Mouse (Mus musculus): ENCODE measurements around the gene Cd200r3. TPM values are rescaled to one million over a fixed set of nuclear protein-coding genes. Genes with fewer than 3 reads are reported as not detected.

Gene Cd200r3
- under 1 TPM in 1 of 2 experiments, not detected in 1; 0.25 TPM for total RNA-seq (2021)
- long read RNA-seq, experiment 1 = 0 reads
- long read RNA-seq, experiment 2 = 0 reads

DNA sequence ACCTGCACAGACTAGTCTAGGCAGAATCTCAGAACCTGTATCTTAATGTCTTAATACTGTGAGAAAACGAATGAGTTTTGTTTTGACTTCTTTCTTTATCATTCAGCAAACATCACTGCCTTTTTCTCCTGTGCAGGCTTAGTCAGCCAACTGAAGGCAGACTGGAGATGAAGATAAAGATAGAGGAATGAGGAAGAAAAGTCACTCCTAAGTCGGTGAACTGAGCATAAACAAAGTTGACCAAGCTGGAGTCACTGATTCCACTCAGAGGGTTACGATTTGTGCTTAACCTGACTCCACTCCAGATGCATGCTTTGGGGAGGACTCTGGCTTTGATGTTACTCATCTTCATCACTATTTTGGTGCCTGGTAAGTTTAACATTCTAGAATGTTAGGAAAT, at the start of gene Cd200r3:
Cd200r3 (plus strand) TSS at position 211 of the 400 bp plus-strand sequence.
- no peak for DNase-seq
- intact Hi-C loops (cut with DNase I; ENCODE audit: low total_unique reads) = no loop called here

DNA sequence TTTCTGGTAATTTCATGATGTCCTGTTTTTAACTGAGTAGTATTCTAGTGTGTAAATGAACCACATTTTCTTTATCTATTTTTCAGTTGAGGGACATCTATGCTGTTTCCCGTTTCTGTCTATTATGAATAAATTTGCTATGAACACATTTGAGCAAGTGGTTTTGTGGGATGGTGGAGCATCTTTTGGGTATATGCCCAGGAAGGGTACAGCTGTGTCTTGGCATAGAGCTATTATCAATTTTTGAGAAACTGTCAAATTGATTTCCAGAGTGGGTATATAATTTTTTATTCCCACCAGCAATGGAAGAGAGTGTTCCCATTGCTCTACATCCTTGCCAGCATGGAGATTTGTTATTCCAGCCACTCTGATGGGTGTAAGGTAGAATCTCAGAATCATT, 11.5 kb upstream of the Cd200r3 start:
- intact Hi-C loops (cut with DNase I; ENCODE audit: low total_unique reads) = no loop called here
- no peak for DNase-seq

DNA sequence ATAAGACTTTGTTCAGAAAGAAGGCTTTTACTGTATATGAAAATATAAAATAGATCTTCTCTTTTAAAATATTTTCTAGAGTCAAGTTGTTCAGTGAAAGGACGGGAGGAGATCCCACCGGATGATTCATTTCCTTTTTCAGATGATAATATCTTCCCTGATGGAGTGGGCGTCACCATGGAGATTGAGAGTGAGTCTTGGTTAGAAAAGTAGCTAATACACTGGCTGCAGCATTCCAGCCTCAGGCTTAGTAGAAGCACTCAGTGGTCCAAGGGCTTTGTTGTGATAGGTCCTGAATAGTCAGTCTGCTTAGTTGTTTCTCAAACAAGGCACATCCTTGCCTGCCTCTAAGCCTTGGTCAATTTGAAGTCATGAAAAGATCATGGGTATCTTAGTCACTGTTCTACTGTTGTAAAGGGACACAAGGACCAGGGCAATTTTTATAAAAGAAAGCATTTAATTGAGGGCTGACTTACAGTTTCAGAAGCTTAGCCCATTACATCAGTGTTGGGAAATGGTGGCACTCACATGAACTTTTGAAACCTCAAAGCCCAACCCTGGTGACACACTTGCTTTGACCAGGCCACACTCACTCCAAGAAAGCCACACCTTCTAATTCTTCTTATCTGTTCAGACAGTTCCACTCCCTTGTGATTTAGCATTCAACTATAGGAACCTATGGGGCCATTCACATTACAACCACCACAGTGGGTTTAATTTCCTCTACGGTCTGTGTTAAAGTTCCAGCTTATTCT, 8.1 kb downstream of the Cd200r3 start:
- intact Hi-C loops (cut with DNase I; ENCODE audit: low total_unique reads) = no loop called here
- DNase-seq = no peak

DNA sequence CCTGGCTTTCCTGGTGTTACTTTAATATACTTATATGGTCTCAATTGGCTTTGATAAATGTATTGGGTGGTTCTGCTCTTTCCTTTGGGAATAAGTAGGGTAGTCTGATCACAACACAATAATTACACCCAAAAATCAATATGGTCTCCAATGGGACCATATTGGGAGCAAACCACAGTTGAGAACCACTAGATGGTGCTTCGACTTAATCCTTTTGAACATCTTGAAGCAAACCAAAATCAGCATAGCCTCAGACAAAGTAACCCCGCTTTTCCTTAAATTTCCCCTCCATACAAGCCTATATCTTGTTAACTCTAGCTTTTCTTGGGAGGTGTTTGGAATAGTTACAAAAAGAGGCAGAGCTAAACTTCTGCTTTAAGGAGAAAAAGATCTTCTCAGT, 18.8 kb downstream of the Cd200r3 start:
- intact Hi-C loops (cut with DNase I; ENCODE audit: low total_unique reads) = no loop called here
- no peak for DNase-seq

DNA sequence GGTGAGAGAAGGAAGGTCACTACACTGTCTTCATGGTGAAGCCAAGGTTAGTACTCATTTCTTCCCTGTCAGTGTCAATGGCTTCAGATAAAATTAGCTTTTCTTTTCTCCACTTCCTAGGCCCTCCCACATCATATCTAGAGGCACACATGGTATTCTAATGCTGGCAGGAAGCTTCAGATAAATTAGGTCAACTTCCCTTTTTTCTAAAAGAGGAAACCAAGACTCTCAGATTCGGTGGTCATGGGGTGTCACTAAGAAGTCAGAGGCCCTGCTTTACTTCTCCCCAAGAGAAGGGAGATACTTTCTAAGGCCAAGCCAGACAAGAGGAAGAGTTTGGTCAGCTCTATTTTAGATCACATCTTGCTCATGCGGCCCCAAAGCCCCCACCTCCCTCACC, 19.3 kb downstream of the Cd200r3 start:
- DNase-seq = no peak
- intact Hi-C loops (cut with DNase I; ENCODE audit: low total_unique reads) = no loop called here

DNA sequence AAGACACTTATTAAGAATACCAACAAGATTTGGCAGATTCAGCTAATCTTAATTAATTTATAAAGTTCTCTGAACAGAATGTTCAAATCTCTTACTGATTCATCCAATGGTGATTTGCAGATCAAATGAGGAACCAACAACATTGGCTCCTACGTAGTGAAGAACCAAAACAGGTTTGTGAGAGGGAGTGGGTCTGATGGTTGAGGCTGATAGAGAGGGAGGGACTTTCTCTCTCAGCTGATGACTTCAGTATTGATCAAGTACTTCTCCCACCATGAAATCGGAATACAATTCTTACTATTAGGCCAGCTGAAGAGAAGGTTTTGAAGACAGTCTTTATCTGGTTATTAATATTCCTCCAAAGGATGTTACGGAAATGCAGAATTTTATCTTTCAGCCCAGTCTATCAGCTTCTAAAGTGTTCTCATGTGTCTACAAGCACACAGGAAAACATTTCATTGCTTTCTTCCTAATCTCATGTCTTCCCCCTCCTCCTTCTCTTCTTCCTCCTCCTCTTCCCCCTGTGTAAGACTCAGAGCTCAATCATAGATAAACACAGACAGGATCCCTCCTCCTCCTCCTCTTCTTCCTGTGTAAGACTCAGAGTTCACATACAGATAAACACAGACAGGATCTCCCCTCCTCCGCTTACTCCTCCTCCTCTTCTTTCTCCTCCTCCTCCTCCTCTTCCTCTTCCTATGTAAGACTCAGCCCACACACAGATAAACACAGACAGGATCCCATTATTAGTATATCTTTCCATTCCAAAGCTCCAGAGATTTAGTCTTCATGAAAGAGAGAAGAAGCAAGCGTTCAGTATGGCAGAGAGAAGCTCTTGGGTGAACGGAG, 21.3 kb downstream of the Cd200r3 start:
- DNase-seq = no peak
- intact Hi-C loops (cut with DNase I; ENCODE audit: low total_unique reads) = no loop called here

DNA sequence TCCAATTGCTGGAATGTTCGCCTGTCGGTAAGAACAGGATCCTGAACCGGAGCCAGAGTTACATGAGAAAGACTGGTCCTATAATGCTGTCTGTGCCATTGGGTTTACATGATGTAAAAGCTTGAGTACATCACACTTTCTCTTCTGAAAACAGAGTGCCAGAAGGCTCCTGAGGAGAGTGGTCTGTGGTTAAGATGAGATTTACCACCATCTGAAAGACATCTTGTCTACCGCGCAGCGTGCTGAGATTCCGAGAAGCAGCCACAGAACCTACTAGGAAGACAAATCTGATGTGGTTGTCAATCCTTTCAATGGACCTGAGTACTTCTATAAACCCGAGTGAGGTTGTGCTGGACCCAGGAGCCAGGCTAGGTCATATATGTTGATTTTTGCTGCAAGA, 21.9 kb downstream of the Cd200r3 start:
- DNase-seq = no peak
- intact Hi-C loops (cut with DNase I; ENCODE audit: low total_unique reads) = no loop called here

DNA sequence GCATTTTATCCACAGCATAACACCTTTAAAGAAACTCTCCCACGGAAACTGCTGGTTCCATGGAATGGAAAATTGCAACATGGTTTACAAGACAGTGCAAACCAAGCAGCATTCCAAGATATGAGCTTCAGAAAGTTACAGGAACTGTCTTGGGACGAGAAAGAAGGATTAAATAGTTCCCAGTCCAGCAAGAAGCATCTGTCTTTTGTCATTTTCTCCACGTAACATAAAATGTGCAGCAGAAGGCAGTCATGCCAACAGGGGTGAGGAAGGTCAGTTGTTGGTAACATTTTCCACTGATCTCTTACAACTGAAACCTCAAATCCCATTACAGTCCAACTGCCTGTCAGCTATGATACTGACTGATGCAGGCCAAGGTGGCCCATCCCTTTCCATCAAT, 22.4 kb downstream of the Cd200r3 start:
- DNase-seq = no peak
- intact Hi-C loops (cut with DNase I; ENCODE audit: low total_unique reads) = no loop called here

DNA sequence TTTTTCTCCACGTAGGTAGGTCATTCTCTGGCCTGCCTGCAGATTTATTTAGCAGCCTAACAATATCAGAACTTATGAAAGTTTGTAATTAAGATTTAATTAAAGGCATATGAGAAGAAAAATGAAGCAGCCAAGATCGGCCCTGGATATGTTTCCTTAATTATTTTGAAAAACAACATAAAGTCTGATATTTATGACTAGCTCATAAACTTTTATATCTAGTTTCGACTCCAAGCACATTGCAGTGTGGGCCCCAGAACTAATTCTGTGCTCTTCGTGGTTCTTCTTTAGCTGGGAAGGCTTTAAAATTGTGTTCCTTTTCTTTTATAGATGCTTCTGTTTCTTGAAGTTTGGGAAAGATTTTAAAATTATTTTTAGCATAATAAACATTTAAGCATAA, 23.4 kb downstream of the Cd200r3 start:
- DNase-seq = no peak
- intact Hi-C loops (cut with DNase I; ENCODE audit: low total_unique reads) = no loop called here

DNA sequence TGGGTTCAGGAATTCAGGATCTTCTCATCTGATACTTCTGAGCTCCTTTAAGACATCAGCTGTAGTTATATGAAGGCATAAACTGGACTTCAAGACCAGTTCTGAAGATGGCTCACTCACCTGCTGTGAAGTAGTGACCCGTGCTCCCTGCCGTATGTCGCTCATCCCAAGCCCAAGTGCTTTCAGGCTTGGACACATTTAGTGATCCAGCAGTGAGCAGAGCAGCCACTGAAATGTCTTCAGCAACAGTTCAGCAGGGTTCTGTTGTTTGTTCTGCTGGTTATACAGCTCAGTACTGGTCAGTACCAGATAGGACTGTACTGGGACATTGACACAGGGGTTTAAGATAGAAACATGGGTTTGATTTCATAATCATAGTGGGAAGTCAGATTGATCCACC, 24.6 kb downstream of the Cd200r3 start:
- intact Hi-C loops (cut with DNase I; ENCODE audit: low total_unique reads) = no loop called here
- no peak for DNase-seq

DNA sequence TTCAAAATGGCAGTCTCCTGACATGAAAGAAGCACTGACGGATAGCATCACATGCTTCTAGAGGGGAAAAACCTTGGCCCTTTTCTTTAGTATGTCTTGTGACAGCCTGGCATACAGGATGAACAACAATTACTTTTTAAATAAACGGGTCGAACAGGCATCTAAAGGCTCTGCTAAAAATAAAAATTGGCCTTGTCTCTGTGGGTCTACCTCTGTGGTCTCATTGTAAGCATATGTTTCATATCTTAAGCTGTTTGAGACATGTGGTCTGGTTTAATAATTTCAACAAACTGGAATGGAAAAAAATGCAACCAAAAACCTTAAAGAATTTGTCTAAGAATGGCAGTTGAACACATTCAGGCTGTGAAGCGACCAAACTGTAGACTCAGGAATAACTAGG, 27.4 kb downstream of the Cd200r3 start:
- DNase-seq = no peak
- intact Hi-C loops (cut with DNase I; ENCODE audit: low total_unique reads) = no loop called here

DNA sequence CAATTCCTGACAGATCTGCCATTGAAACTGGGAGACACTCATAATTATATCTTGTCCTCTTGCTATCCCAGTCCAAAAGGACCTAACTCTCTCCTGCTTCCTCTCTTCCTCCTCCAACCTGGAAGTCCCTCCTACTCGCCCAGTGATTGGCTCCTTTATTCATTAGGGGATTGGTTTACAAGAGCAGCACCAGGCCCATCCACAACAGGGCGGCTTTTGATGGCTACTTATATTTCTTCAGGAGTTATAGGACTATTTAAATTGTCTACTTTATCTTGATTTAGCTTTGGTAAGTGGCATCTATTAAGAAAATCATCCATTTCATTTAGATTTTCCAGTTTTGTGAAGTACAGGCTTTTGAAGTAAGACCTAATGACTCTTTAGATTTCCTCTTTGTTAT, 30.6 kb downstream of the Cd200r3 start:
- DNase-seq = no peak
- intact Hi-C loops (cut with DNase I; ENCODE audit: low total_unique reads) = no loop called here

DNA sequence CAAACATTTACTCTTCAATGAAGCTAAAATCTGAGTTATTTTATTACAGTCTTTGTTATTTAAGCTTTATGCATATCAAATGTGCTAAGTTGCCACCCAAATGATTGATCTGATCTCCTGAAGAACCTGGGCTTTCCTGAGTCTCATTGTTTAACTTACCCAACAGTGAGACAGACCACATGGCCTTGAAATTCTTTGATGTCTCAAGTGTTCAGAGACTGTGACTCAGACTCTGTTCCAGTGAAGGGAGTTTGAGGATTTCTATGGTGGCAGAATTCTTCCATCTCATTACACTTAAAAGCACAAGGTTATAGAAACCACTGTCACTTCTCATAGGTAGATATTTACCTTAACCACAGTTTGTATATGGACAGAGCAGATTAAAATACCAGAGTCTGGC, 32.6 kb downstream of the Cd200r3 start:
- DNase-seq = no peak
- intact Hi-C loops (cut with DNase I; ENCODE audit: low total_unique reads) = no loop called here

DNA sequence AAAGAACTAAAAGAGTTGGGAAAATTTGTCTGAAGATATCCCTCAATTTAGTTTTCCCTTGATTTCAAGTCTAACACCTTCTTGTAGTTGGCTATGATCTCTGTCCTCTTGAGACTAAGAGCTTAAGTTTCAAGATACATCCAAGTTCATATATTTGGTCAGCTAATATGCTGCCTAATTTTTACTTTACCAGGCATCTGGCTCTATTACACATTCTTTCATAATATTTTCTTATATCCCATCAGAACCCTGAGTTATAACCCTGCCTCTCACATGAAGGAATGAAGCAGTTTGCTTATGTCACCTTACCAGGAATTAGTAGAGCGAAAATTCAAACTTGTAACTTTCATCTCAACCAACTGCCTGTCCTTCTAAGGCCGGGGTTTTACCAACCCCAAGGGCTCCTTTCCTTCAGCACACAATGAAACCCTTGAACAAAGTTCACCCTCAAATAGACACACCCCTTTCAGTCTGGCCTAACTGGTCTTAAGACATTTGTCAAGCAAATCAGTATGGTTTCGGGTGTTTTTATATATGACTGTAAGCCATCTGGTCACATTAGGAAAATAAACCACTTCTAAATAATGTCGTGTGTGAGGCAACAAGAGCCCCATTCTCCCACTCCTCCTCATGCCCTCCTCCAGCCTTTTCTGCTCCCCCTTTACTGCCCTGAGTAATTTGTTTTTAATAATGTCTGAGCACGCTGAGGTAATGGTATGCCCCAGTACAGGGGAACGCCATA, 33.6 kb downstream of the Cd200r3 start:
- no peak for DNase-seq
- intact Hi-C loops (cut with DNase I; ENCODE audit: low total_unique reads) = no loop called here

DNA sequence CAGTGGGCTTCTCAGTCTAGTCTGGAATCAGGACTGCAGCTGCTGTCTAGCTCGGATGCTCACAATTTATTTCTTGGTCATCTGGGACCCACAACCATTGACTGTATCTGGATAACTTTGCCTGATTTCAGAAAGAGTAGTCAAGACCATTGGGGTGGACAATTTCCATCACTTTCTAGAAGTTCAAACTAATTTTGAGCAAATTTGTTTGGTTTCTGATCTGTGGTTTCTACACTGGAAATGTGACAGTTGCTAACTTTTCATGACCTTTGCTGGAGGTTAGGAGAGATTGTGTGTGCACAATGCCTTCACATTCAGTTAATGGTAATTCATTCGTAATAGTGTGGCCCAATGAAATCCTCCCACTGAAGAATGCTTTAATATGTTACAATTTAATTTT, 34.7 kb downstream of the Cd200r3 start:
- no peak for DNase-seq
- intact Hi-C loops (cut with DNase I; ENCODE audit: low total_unique reads) = no loop called here

DNA sequence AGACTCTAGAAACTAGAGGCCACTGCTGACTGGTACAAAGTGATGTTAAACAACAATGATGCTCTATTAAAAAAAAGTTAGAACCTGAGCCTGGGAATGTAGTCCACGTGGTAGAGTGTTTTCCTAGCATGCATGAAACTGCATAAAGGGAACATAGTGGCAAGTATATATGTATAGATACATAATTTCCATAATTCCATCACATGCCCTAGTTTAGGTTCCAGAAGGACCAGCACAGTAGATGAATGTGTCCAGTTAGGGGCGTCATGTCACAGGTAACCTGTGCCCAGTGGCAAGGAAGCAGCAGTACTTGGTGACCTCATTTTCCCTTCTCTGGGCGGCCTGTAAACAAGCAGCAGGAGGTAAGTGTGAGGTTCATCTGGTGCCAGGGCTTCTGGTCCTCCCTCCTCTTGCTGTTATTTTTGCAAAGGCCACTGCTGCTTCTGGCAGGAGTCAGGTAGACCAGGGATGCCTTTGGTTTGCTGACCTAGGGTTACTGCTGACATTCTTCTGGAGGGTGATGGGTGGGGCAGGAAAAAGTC, 35.9 kb downstream of the Cd200r3 start:
- intact Hi-C loops (cut with DNase I; ENCODE audit: low total_unique reads) = no loop called here
- DNase-seq = no peak

DNA sequence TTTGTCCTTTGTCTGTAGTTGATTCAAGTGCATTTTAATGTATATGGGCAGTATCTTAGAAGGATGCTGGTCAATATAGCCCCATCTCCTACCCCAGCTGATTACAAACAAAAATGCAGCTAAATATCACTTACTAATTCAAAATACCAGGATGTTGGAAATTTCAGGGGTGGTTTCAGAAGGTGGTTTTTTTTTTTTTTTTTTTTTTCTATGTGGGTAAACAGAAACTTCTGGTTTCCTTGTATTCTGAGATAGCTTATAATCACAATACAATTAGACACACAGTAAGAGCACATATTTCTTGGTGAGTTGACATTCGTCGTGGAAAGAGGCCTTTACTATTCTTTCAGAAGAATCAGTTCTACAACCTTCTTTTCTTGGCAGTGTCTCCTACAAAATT, 39.5 kb downstream of the Cd200r3 start:
- intact Hi-C loops (cut with DNase I; ENCODE audit: low total_unique reads) = no loop called here

DNA sequence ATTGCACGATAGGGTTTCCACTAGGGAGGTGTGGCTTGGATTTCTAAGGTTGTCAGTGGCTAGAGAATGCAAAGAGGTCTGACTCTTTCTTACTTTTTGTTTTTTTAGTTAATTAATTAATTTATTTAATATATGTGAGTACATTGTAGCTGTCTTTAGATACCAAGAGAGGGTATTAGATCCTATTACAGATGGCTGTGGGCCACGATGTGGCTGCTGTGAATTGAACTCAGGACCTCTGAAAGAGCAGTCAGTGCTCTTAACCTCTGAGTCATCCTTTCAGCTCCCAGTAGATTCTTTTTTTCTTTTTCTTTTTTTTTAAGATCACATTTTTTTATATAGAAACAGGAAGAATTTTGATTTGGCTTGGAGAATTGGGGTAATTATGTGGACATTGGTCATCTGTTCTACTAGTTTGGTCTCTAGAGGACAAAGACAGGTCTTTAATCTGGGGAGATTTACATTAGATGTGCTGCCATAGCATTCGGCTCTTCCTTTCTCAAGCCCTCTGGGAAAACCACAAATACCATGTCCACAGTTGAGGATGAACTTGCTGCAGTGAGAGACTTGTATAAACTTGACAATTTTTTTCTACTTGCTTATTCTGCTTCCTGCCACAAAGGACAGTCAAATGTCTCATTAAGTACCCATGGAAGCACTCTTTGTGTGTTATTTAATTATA, 40.0 kb downstream of the Cd200r3 start:
- DNase-seq = no peak
- intact Hi-C loops (cut with DNase I; ENCODE audit: low total_unique reads) = no loop called here

More for the DNA sequence above, 39.5 kb downstream of the Cd200r3 start:
- no peak for DNase-seq

DNA sequence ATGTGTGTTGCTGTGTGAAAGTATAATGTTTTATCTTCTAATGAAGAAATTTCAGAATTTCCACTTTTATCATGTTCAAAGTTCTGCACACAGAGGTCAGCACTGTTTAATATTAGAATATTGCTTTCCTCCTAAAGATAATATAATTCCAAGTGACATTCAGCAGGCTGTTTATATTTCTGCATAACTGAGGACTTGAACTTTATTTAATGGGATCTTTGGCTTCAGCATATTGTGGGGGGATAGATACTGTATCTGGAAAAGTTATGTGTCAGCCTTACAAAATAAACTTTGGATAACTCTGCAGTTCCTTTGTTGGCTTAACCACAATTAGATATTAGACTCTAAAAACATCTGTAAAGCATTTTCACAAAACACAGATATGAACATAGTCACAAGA, 40.6 kb downstream of the Cd200r3 start:
- no peak for DNase-seq
- intact Hi-C loops (cut with DNase I; ENCODE audit: low total_unique reads) = no loop called here

All from gastrocnemius, postnatal 14 days (tissue).